Mouse (Mus musculus) G1E (cell line): Measurements from ENCODE around the gene Casp7.

Experiments used
- CTCF ChIP-seq: IDR thresholded peaks from 2 replicates; pipeline ENCODE4 v1.5.1; 2012; ENCODE audit warnings: low read depth, low read length, inconsistent platforms, mixed read lengths
- GATA1 ChIP-seq: IDR thresholded peaks from 2 replicates; pipeline ENCODE4 v1.6.1; 2012; ENCODE audit warnings: borderline replicate concordance, low read length, inconsistent platforms, mixed read lengths
- GATA2 ChIP-seq: IDR thresholded peaks from 2 replicates; pipeline ENCODE4 v1.6.1; 2012; ENCODE audit warnings: low read depth, low read length, inconsistent platforms, borderline replicate concordance
- POLR2AphosphoS5 ChIP-seq: IDR thresholded peaks from 2 replicates; pipeline ENCODE4 v1.6.1; 2012; ENCODE audit warnings: low read depth, low read length, inconsistent platforms; ENCODE audit not compliant: insufficient replicate concordance
- TAL1 ChIP-seq: conservative IDR thresholded peaks from 2 replicates; pipeline ENCODE4 v1.6.1; 2012; ENCODE audit warnings: low read depth, low read length, inconsistent platforms, mixed read lengths

- no peak for TF ChIP-seq CTCF
- no peak for TF ChIP-seq GATA1
- no peak for TF ChIP-seq TAL1
- TF ChIP-seq GATA2, result no peak
- no peak for TF ChIP-seq POLR2AphosphoS5
Measured at GRCm38 (mm10) chr19:56430369-56430768, 33.4 kb downstream of the Casp7 start.
